Mouse (Mus musculus) erythroblast, embryonic 14.5 days (primary cell): ENCODE measurements at regions not wholly inside any gene's neighbourhood (a gene's known extent, or its start where the extent isn't known, plus 50 kb on each side); places are given as distances from the start of the nearest gene placed in this dataset.

ENCODE experiments used
- GATA1 ChIP-seq: IDR thresholded peaks from 2 replicates; pipeline ENCODE4 v1.6.1; 2012; ENCODE audit warnings: low read length, inconsistent platforms, mixed read lengths
- TAL1 ChIP-seq: IDR thresholded peaks from 3 replicates; pipeline ENCODE4 v1.6.1; 2012; ENCODE audit warnings: low read length, inconsistent platforms, mixed read lengths

GRCm38 (mm10) chr14:76302322-76302991, 112.3 kb upstream of the Tsc22d1 start:
- TF ChIP-seq GATA1, result no peak
- TF ChIP-seq TAL1, result no peak
